Mouse (Mus musculus) small intestine, adult 2 months (tissue): ENCODE measurements around the gene Cdt1.

Experiments
- CTCF ChIP-seq: fragments of 200-500 bp; IDR thresholded peaks from 2 replicates; pipeline ENCODE4 v1.5.1; 2012; ENCODE audit warnings: low read depth, mild to moderate bottlenecking, control low read depth, inconsistent platforms, low read length, moderate library complexity, mixed read lengths; ENCODE audit not compliant: insufficient replicate concordance, insufficient read length; ENCODE audit errors: extremely low read depth
- POLR2A ChIP-seq: fragments of 200-500 bp; IDR thresholded peaks from 2 replicates; pipeline ENCODE4 v1.6.1; 2012; ENCODE audit warnings: low read depth, mild to moderate bottlenecking, control low read depth, inconsistent platforms, low read length, moderate library complexity

DNA sequence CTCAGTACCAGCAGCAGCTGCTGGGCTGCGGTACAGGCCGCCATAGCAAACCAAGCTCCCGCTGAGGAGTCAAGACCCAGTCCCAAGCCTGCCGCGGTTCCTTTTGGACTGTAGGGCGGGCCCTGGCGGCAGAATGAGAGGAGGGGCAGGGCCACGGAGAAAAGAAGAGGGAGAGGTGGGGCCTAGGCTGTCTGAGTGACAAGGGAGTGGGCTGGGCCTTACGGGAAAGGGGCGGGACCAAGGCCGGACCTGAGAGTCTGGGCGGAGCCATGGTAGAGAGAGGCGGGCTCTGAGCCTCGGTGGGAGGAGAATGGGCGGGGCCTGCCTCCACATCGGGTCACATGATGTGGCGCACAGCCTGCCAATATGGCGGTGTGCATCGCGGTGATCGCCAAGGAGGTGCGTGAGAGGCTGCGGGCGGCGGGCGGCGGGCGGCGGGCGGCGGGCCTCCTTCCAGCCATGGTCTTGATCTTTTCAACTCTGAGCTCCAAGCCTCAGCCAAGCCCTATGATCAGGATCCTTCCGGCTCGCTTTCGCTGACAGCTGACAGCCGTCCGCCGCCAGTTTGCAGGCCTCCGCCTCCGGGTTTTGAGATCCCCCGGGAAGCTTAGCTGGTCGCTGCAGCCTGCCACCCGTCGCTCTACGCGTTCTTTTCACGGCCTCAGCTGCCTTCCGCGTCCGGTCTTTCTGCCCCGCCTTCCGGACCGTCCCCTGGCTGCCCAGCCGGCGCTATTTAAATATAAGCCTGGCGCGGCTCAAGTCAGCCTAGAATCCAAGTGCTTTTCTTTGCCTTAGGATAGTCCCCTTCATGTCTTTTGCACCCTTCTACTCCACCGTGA lies 43.7 kb downstream of the Cdt1 start, which contains the start of the genes Galns and Trappc2l:
- TF ChIP-seq CTCF = peak; percentile 14; the same call in 1 of the 2 replicates
- peak; percentile 78 for TF ChIP-seq POLR2A
